Mouse (Mus musculus): ENCODE results near the gene Ints3. TPM values are rescaled to one million over a fixed set of nuclear protein-coding genes. Genes with fewer than 3 reads are reported as not detected.
A peak's percentile ranks its signal among the peaks of the same experiment; 100 is the strongest.

The Ints3 gene
- total RNA-seq (2014; rRNA removed) (8.9 and 11.3 TPM in 2 replicates), polyA plus RNA-seq (2012; rRNA removed) (11.4 and 12.4 TPM in 2 replicates)

GRCm38 (mm10) chr3:90433381-90434020, at the start of gene Ints3:
TSS of gene Ints3 (minus strand) at chr3:90433622.
- no peak for TF ChIP-seq CTCF (IDR thresholded peaks at IDR 0.05; ENCODE audit: low read depth, low read length)
- TF ChIP-seq POLR2A (IDR thresholded peaks at IDR 0.05; ENCODE audit: extremely low read depth, insufficient read depth, low read length): peak; percentile 82
- Histone ChIP-seq H3K4me1 (ENCODE audit: control insufficient read depth, insufficient read depth, low read length) (peaks cover 2% of the 10 kb centered on the region; the same call in 1 of the 2 replicates), H3K27ac (replicated peaks; ENCODE audit: insufficient read depth, low read depth, low read length) (peak within 1 kb of the TSS; percentile 84), H3K9ac (ENCODE audit: low read depth, low read length) (peak within 1 kb of the TSS; percentile 78), H3K4me3 (ENCODE audit: insufficient read depth, low read depth, low read length) (peak within 1 kb of the TSS; percentile 76), H3K27me3 (ENCODE audit: control insufficient read depth, insufficient read depth, low read length) (no peaks in the 10 kb centered on the region), H3K36me3 (ENCODE audit: control insufficient read depth, insufficient read depth, low read length) (no peaks in the 10 kb centered on the region), H3K79me2 (ENCODE audit: control insufficient read depth, insufficient read depth, low read length) (peaks cover 4% of the 10 kb centered on the region; the same call in 1 of the 2 replicates)
- under 1% methylated on average over 52 of the region's 52 CpGs for WGBS
- peak; percentile 99 for DNase-seq (ENCODE audit: extremely low read depth, low read depth, low spot score)

- H3K27me3 ChIP-seq (ENCODE audit: control insufficient read depth, insufficient read depth, low read length): no peaks in the 10 kb centered on the region
- H3K4me1 ChIP-seq (ENCODE audit: control insufficient read depth, insufficient read depth, low read length): peaks cover 3% of the 10 kb centered on the region; the same call in 1 of the 2 replicates
- DNase-seq (ENCODE audit: extremely low read depth, low read depth, low spot score): peak; percentile 92
- peak within 1 kb of the TSS; percentile 81 for H3K9ac ChIP-seq (ENCODE audit: low read depth, low read length)
- H3K27ac ChIP-seq (replicated peaks; ENCODE audit: insufficient read depth, low read depth, low read length): peak within 1 kb of the TSS; percentile 57
- H3K4me3 ChIP-seq (ENCODE audit: insufficient read depth, low read depth, low read length): peak within 1 kb of the TSS; percentile 81
- peaks cover 10% of the 10 kb centered on the region for H3K36me3 ChIP-seq (ENCODE audit: control insufficient read depth, insufficient read depth, low read length)
- TF ChIP-seq POLR2A (IDR thresholded peaks at IDR 0.05; ENCODE audit: extremely low read depth, insufficient read depth, low read length) (0 out of 2 replicates have a peak, but pooled peaks have one; percentile 11), CTCF (IDR thresholded peaks at IDR 0.05; ENCODE audit: low read depth, low read length) (peak; percentile 27)
- WGBS: under 1% methylated on average over 45 of the region's 45 CpGs
- no peaks in the 10 kb centered on the region; the same call in 1 of the 2 replicates for H3K79me2 ChIP-seq (ENCODE audit: control insufficient read depth, insufficient read depth, low read length)
Measured at GRCm38 (mm10) chr3:90475831-90476611, 42.6 kb upstream of the Ints3 start, which contains the start of gene Ilf2. TSS of gene Ilf2 (plus strand) at chr3:90476126.

GRCm38 (mm10) chr3:90475151-90475830, 41.9 kb upstream of the Ints3 start:
- WGBS: 39% methylated on average over 16 of the region's 16 CpGs
- Histone ChIP-seq H3K36me3 (ENCODE audit: control insufficient read depth, insufficient read depth, low read length) (peaks cover 3% of the 10 kb centered on the region), H3K4me3 (ENCODE audit: insufficient read depth, low read depth, low read length) (0 out of 2 replicates have a peak overlapping the region, but pooled peaks have one; percentile 21), H3K9ac (ENCODE audit: low read depth, low read length) (no peak overlapping the region), H3K27me3 (ENCODE audit: control insufficient read depth, insufficient read depth, low read length) (no peaks in the 10 kb centered on the region), H3K4me1 (ENCODE audit: control insufficient read depth, insufficient read depth, low read length) (peaks cover 3% of the 10 kb centered on the region; the same call in 1 of the 2 replicates), H3K27ac (replicated peaks; ENCODE audit: insufficient read depth, low read depth, low read length) (no peak overlapping the region), H3K79me2 (ENCODE audit: control insufficient read depth, insufficient read depth, low read length) (no peaks in the 10 kb centered on the region; the same call in 1 of the 2 replicates)
- TF ChIP-seq POLR2A (IDR thresholded peaks at IDR 0.05; ENCODE audit: extremely low read depth, insufficient read depth, low read length) (no peak), CTCF (IDR thresholded peaks at IDR 0.05; ENCODE audit: low read depth, low read length) (no peak)
- no peak for DNase-seq (ENCODE audit: extremely low read depth, low read depth, low spot score)

GRCm38 (mm10) chr3:90472213-90472612, 38.8 kb upstream of the Ints3 start:
- H3K4me3 ChIP-seq (ENCODE audit: insufficient read depth, low read depth, low read length): no peak overlapping the region
- 18% methylated on average over 3 of the region's 3 CpGs for WGBS
- no peaks in the 10 kb centered on the region for H3K27me3 ChIP-seq (ENCODE audit: control insufficient read depth, insufficient read depth, low read length)
- no peak for DNase-seq (ENCODE audit: extremely low read depth, low read depth, low spot score)
- peaks cover 3% of the 10 kb centered on the region; the same call in 1 of the 2 replicates for H3K4me1 ChIP-seq (ENCODE audit: control insufficient read depth, insufficient read depth, low read length)
- H3K36me3 ChIP-seq (ENCODE audit: control insufficient read depth, insufficient read depth, low read length): no peaks in the 10 kb centered on the region
- TF ChIP-seq CTCF (IDR thresholded peaks at IDR 0.05; ENCODE audit: low read depth, low read length) (no peak), POLR2A (IDR thresholded peaks at IDR 0.05; ENCODE audit: extremely low read depth, insufficient read depth, low read length) (no peak)
- H3K27ac ChIP-seq (replicated peaks; ENCODE audit: insufficient read depth, low read depth, low read length): no peak overlapping the region
- no peak overlapping the region for H3K9ac ChIP-seq (ENCODE audit: low read depth, low read length)
- H3K79me2 ChIP-seq (ENCODE audit: control insufficient read depth, insufficient read depth, low read length): no peaks in the 10 kb centered on the region; the same call in 1 of the 2 replicates

- WGBS: 98% methylated on average over 10 of the region's 10 CpGs
- H3K9ac ChIP-seq (ENCODE audit: low read depth, low read length): no peak overlapping the region
- no peak overlapping the region for H3K4me3 ChIP-seq (ENCODE audit: insufficient read depth, low read depth, low read length)
- no peaks in the 10 kb centered on the region for H3K36me3 ChIP-seq (ENCODE audit: control insufficient read depth, insufficient read depth, low read length)
- H3K27ac ChIP-seq (replicated peaks; ENCODE audit: insufficient read depth, low read depth, low read length): no peak overlapping the region
- TF ChIP-seq POLR2A (IDR thresholded peaks at IDR 0.05; ENCODE audit: extremely low read depth, insufficient read depth, low read length) (no peak), CTCF (IDR thresholded peaks at IDR 0.05; ENCODE audit: low read depth, low read length) (no peak)
- H3K79me2 ChIP-seq (ENCODE audit: control insufficient read depth, insufficient read depth, low read length): no peaks in the 10 kb centered on the region; the same call in 1 of the 2 replicates
- no peaks in the 10 kb centered on the region for H3K4me1 ChIP-seq (ENCODE audit: control insufficient read depth, insufficient read depth, low read length)
- H3K27me3 ChIP-seq (ENCODE audit: control insufficient read depth, insufficient read depth, low read length): peaks cover 13% of the 10 kb centered on the region
- no peak for DNase-seq (ENCODE audit: extremely low read depth, low read depth, low spot score)
Measured at GRCm38 (mm10) chr3:90467618-90468300, 34.3 kb upstream of the Ints3 start.

All from liver, adult 2 months (tissue).